Mouse (Mus musculus): ENCODE results near the gene Snapc3.

DNA sequence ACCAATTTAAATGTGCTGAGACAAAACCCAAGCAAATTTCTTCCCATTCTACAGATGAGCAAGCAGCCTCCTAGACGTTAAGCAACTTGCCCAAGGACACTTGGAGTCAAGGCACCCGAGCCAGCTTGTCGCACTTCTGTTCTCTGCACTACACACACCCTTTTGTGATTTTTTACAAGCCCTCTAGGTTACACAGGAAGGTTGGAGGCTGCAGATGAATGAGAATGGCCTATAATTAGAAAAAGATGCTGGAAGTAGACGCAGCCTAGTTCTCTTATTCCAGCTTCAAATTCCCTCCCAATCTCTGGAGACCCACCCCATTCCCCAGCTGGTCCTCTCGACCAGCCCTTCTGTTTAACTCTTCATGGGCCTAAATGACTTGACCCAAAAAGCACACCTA is 71.6 kb downstream of the Snapc3 start:
- TF ChIP-seq CTCF (IDR thresholded peaks at IDR 0.05; ENCODE audit: low read depth) (no peak), EP300 (IDR thresholded peaks at IDR 0.05; ENCODE audit: low read depth) (no peak)

Measured in heart, postnatal 0 days (tissue).